Mouse (Mus musculus) layer of hippocampus, postnatal 10 days (tissue): ENCODE measurements around the gene Gabarap. TPM values are rescaled to one million over a fixed set of nuclear protein-coding genes. Genes with fewer than 3 reads are reported as not detected.
"Not testable (repeated sequence)": the region's sequence is repeated elsewhere in the genome, so short reads cannot be mapped to it uniquely, and the experiment has no call there.

ENCODE experiments used
- DNase-seq, 2 experiments: peaks; one replicate each; pipeline ENCODE4 v3.0.0; 2021; ENCODE audit warnings: low spot score in 2 of 2
- total RNA-seq, 2 experiments: library from RNA; stranded (reverse); gene quantifications; 2 replicates each; pipeline ENCODE4 v1.2.3; 2021

The Gabarap gene
- total RNA-seq, 2 experiments from 2014 or later = 256 to 267 TPM

GRCm38 (mm10) chr11:69997070-69997509, 6.1 kb downstream of the Gabarap start:
- DNase-seq = peak; percentile 69 to 81

DNA sequence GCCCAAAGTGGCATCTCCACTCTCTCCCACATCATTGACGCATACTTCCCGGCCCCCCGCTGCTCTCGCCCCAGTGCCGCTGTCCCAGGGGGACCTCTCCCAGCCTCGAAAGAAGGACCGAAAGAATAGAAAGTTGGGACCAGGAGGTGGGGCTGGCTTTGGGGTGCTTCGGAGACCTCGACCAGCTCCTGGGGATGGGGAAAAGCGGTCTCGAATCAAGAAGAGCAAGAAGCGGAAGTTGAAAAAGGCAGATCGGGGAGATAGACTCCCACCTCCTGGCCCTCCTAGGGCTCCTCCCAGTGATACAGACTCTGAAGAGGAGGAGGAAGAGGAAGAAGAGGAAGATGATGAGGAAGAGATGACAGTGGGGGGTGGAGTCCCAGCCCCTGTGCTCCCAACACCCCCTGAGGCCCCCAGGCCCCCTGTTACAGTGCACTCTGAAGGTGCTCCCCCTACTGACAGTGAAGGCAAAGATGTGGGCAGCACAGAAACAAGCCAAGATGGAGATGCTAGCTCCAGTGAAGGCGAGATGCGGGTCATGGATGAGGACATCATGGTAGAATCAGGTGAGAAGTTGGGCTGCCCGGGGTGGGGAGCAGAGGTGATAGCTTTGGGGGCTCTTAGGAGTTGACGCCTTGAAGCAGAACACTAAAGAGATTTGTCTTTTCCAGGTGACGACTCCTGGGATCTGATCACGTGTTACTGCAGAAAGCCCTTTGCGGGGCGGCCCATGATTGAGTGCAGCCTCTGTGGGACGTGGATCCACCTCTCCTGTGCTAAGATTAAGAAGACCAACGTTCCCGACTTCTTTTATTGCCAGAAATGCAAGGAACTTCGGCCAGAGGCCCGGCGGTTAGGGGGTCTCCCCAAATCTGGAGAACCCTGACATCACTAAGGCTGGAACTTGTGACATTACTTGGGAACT, 7.9 kb downstream of the Gabarap start:
- no peak for DNase-seq

DNA sequence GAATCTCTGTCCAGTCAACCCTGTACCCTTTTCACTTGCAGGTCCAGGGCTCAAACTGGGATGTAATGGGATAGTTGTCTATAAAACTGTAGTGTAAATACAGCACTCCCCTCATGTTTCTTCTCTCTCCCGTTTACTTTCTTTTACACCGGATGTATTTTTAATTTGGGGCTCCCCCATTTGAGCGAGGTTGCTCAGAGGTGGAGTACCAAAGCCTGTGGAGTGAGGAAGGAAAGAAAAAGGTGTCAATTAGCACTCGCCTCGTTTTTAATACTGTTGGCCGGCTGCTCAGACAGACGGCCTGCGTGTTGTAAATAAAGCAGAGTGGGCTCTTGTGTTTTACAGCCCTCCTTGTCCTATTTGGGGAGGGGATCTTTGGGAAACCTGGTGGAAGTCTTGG, 8.7 kb downstream of the Gabarap start:
- no peak for DNase-seq

GRCm38 (mm10) chr11:70000396-70000898, 9.5 kb downstream of the Gabarap start, which contains the start of gene Dvl2:
Gene Dvl2, plus strand, starts transcription at chr11:70000595.
- peak; percentile 85 to 87 for DNase-seq

DNA sequence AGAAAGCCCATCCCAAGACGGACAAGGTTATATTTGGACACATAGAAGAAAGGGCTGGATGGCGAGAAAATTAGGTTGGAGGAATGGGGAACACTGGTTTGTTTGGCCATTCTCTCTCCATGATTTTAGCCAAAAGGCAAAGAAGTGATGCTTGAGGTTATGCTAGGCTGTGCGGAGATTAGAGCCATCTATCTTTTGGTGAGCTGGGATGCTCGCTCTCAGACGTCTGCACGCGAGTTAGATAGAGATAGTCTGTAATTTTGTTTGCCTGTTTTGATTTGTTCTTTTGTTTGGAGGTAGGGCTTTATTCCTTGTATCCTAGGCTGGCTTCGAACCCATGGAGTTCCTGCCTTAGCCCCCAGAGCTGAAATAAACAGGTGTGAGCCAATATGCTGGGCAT, 10.2 kb downstream of the Gabarap start:
- no peak for DNase-seq

DNA sequence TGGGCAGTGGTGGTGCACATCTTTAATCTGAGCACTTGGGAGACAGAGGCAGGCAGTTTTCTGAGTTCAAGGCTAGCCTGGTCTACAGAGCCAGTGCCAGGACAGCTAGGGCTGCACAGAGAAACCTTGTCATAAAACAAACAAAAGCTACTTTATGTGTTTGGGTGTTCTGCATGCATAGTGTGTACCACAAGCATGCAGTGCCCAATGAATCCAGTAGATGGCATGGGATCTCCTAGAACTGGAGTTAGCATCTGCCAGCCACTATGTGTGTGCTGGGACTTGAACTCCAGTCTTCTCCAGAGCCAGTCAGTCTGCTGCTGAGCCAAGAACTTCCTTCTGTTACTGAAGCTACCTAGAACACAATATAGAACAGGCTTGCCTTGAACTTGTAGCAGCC, 10.9 kb downstream of the Gabarap start:
- DNase-seq = peak in 1 of 2 experiments; percentile 57

GRCm38 (mm10) chr11:70002471-70002870, 11.5 kb downstream of the Gabarap start:
- no peak for DNase-seq

- DNase-seq = no peak
Observed at GRCm38 (mm10) chr11:70005521-70005920, 14.6 kb downstream of the Gabarap start.

DNA sequence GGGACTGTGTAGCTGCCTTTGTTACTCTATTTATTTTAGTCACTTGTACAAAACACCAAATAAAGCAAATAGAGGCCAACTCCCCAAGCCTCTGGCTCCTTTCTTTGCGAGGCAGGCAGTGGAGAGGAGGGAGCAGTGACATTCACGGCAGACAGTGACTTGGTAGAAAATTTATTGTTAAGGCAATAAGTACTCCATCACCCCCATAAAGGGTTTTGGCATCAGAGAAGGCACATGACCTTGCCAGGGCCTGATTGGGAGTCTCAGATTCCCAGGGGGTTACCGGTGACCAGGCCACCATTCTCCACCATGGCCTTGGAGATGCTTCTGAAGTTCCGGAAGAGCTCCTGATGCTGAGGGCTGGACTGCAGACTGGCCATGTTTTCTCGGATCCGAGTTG, 19.1 kb downstream of the Gabarap start:
- DNase-seq = no peak

- no peak for DNase-seq
Observed at GRCm38 (mm10) chr11:70010548-70010947, 19.6 kb downstream of the Gabarap start.

DNA sequence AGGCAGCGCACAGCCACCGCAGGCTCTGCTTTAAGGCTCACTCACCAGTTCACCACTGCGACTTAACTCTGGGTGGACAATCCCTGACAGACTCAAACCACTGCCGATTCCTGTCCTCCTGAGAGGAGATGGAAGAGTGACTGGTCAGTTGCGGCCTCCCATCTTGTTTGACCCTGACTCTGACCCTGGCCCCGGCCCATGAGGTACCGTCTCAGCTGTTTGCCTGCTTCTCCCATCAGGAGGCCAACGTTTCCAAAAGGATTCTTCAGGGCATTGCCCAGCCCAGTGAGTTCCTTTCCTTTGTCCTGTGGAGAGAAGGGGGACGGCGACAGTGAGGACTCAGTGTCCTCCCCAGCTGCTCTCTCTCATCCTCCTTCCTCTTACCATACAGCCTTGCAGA, 20.0 kb downstream of the Gabarap start:
- DNase-seq = no peak

DNA sequence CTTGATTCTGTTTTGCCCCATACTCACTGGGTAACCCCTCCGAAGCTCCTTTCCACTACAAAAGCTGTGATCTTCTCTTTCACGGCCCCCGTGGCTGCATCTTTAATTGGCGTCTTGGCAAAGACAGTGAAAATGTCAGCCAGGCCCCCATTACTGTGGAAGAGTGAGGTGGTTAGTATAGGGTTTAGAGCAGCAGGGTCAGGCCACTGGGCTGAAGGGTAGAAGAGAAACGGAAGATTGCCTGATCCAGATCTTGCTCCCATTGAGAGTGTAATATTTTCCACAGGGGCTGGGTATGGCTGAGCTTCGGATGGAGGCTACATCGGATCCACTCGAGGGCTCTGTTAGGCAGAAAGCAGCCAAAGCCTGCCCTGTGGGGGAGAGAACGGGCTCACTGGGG, 22.0 kb downstream of the Gabarap start:
- no peak for DNase-seq

GRCm38 (mm10) chr11:70013408-70013807, 22.5 kb downstream of the Gabarap start:
- DNase-seq = no peak

DNA sequence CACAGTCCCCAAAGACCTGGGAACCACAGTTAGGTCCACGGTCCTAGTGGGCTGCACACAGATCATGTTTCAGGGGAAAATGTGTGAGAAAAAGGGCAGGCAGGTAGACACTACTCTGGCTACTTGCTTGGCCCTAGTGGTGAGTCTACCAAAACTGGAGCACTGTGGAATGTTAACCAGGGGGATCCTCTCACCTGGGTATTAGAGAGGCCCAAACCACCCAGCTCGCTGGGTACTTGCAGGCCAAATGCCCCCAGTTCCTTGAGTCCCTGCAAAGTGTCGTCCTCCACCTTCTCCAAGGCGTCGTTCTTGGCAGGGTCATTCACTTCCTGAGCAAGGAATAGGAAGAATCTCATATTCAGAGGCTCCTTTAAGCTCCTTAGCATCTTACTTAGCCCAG, 23.1 kb downstream of the Gabarap start:
- DNase-seq = no peak

DNA sequence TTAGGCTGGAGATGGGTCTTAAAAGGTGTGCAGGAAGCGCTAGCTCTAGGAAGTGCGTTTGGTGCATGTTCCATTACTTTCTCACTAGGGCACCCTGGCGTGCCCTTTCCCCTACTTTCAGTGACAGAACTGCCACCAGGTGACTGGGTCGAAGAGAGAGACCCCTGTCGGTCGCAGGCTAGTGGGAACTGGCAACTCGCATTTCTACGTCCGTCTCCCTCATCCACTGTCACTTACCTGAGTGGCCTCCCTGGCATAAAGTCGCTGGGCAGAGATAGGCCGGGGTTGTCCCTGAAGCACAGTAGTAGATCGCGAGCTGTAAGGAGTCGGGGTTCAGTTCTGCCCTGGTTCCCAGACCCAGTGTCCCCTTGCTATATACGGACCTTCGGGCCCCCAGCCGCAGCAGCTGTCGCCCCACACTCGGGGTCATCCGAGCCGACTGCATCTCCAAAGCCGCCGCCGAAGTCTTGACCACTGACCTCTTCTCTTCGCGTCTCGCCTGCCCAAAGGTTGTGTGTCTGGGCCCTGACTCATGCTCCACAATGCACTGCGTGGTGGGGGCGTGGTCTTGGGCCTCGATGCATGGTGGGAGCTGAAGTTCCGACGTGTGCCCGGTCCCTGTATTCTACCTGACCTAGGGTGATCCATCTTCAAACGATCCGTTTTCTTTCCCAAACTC, 24.1 kb downstream of the Gabarap start, which contains the start of gene Acadvl:
Gene Acadvl, minus strand, starts transcription at position 532 of the 679 bp plus-strand sequence.
- DNase-seq = peak; percentile 74 to 88

DNA sequence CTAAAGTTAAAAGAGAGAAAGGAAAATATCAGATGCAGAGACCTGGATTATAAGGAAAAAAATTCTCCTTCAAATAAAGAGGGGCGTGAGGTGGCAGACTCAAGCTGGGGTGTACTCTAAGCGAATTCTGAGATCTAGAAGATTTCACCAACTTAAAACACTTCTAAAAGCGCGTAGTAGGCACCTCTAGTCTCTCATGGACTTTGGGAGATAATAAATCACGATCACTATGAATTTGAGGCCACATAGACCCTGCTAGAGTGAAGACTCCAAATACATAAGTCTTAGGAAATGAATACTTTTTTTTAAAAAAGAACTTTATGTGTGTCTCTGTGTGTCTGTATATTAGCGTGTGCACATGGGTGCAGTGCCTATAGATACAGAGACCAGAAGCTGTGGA, 24.7 kb downstream of the Gabarap start:
- DNase-seq = no peak

- not testable (repeated sequence) for DNase-seq
Observed at GRCm38 (mm10) chr11:70016177-70016576, 25.2 kb downstream of the Gabarap start.

DNA sequence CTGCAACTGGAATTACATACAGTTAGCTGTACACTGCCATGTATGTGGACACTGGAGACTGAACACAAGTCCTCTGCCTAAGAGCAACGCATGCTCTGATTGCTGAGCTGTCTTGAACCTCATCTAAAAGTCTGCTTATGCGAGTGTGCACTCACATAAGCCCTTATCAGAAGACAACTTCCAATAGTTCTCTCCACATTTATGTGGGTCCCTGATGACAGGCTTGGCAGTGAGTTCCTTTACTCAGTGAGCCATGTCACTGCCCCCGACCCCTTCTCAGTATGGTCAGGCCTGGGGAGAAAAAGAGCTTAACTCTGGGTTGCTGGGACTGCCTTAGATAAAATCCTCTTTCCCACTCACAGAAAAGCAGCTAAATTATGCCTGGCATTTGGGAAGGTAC, 25.7 kb downstream of the Gabarap start, which contains the start of gene Dlg4:
Gene Dlg4, plus strand, starts transcription at position 274 of the 400 bp plus-strand sequence.
- no peak for DNase-seq

GRCm38 (mm10) chr11:70017199-70017767, 26.3 kb downstream of the Gabarap start:
- no peak for DNase-seq

- peak; percentile 78 to 81 for DNase-seq
Observed at GRCm38 (mm10) chr11:70018131-70018990, 27.4 kb downstream of the Gabarap start.
